Mouse (Mus musculus) neutrophil, adult 5-6 weeks (primary cell): ENCODE results near the gene Ripor3. TPM values are rescaled to one million over a fixed set of nuclear protein-coding genes. Genes with fewer than 3 reads are reported as not detected.
A peak's percentile ranks its signal among the peaks of the same experiment; 100 is the strongest.

Experiments
- ATAC-seq: fragments of 151-379, 151-347 bp; 2 replicates; pipeline ENCODE4 v1.8.0; 2017; ENCODE audit warnings: mild to moderate bottlenecking, moderate TSS enrichment; ENCODE audit not compliant: insufficient number of reproducible peaks, poor library complexity, low FRiP score, severe bottlenecking; ENCODE audit errors: extremely low read depth
- total RNA-seq: library from RNA; stranded (forward); fragments of 200-1000 nt; gene quantifications from 2 replicates; pipeline ENCODE4 v1.2.3, GENCODE M21; 2017

Gene Ripor3
- total RNA-seq, 1 experiment from 2014 or later: 0.58 TPM

DNA sequence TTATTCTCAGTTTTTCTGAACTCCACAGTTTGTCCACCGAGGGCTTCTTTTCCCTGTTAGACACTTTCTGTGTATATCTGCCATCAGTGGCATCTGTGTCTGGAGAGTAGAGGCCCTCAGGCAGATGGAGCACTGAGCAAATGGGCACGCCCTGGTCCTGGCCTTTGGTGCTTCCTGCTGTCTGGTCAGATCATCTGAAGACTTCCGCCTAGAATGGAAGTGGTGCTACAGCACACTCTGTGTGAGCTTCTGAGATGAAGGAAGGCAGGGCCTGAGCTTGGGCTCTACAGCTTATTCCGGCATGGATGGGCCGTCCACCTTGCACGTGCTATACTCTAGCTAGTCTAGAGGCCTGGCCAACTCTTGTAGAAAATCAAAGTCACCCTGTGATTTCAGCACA lies 48.1 kb downstream of the Ripor3 start:
- ATAC-seq: no peak

DNA sequence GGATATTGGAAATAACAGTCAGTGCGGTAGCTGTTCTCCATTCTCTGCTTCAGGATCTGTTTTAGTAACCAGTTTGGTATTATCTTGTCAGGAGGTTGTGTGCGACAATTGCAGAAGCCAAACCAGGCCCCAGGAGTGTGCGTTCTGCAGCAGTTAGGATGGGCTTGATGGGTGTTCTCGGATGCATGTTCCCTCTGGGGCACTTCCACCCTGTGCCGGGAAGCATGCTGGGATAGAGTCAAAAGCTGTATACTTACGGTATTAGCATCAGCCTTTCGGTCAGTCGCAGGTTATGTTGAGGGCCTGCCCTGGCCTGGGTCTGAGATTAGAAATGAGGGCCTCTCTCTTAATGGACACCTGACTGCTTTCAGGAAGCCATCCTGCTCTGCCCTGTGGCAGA lies 49.8 kb downstream of the Ripor3 start:
- ATAC-seq: no peak

DNA sequence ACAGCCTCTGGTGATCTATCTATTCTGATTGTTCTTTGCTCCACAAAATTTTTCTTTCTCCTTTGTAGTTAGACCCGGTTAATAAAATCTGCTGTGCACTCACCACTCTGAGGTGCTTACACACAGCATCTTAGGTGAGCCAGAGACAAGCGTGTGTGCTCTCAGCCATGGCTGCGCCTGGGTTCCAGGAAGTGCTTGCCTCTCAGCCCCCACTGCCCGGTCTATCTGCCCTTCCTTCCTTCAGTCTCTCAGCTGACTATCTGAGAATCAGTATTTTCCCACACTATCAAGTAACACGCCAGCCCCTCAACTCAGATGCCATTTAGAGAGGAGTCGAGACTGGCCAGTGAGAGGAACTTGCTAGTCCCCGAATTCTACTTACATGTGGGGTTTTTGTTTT lies 50.4 kb downstream of the Ripor3 start:
- no peak for ATAC-seq

DNA sequence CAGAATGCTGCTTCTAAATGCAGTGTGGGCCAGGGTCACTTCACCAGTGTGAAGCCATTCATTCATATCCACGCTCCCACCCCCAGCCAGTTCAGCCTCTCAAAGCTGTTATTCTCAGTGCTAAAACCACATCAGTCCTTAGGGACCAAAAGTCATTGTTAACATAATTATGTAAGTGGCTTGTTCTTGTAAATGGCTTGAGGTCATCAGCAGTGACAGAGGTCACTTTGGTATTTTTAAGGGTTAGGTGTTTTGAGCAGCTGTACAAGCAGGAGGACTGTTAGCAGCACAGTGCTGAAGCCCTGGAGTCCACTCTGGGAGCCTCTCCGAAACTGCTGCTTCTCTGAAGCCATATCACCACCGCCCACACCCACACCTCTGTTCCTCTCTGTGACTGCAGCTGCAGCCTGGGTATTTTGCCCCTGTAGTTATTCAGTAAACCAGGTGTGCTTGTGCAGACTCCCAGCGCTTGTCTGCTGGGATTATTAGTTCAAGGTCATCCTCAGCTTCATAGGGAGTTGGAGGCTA lies 51.0 kb downstream of the Ripor3 start:
- peak; percentile 42; the same call in 1 of the 2 replicates for ATAC-seq

DNA sequence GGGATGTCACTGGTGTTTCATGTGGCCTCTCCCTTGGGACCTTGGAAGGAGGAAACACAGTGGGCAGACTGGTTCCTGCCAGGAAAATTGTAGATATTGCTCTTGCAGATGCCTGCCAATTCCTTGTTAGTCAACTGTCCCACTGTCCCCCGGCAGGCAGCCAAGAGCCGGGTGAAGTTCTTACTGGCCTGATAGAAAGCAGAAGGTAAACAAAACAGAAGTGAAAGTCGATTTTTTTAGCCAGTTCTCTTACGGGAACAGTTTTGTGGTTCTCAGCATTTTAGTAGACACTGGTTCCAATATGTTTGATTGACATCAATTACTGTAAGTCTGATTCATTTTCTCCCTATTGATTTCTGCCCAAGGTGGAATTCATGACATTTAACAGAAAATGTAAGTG lies 51.6 kb downstream of the Ripor3 start:
- no peak for ATAC-seq

DNA sequence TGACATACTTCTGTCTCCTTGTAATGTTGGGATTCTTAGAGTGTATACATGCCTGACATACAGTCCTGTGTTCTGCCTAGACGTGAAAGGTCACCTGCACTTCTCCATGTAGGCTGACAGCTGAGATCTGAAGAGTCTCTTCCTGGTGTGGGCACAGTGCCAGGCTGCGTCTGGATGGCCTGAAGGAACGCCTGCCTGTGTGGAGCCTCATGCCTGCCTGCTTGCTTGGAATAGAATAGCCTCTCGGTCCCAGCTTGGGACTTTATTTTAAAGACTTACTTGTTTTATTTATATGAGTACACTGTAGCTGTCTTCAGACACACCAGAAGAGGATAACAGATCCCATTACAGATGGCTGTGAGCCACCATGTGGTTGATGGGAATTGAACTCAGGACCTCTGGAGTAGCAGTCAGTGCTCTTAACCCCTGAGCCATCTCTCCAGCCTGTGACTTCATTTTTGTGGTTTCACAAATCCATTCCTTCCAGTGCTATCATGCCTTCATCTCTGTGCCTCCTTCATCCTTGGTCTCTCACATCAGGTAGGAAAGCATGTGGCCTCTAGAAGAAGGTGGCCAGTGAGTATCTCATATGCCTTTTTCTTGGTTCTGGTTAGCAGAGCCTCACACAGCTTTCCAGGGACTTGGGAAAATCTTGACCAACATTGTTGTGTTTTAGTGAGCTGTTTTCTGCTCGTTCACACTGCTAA lies 52.2 kb downstream of the Ripor3 start:
- no peak for ATAC-seq

DNA sequence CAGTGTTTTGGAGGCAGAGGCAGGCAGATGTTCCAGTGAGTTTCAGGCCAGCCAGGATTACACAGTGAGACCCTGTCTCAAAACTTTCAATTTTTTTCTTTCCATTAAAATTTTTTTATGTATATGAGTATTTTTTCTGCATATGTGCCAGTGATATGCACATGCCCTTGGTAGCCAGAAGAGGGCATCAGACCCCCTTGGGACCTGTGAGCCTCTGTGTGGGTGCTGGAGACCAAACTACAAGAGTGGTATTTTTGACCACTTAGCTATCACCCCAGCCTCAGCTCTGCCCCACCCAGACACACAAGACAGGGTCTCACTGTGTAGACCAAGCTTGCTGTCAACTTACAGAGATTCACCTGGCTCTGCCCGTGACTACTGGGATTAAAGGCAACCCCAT lies 52.9 kb downstream of the Ripor3 start:
- ATAC-seq: no peak

DNA sequence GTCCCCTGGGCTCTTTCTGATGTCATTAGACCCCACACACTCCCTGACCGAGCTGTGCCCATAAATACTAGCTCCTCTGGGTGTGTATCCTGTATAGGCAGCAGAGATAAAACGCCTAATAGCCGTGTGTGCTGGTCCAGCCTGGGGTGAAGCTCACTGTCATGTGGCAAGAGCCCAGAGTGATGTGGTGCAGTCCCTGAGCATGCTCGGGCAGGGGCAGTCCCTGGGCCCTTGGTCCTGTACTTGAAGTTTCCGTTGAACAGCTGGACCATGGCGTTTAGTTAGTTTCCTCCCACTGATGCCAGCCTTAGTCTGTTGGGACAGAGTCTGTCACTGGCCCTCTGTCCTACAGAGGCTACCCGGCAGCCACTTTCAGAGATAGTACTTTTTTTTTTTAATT lies 55.5 kb downstream of the Ripor3 start:
- peak; percentile 25; the same call in 1 of the 2 replicates for ATAC-seq

DNA sequence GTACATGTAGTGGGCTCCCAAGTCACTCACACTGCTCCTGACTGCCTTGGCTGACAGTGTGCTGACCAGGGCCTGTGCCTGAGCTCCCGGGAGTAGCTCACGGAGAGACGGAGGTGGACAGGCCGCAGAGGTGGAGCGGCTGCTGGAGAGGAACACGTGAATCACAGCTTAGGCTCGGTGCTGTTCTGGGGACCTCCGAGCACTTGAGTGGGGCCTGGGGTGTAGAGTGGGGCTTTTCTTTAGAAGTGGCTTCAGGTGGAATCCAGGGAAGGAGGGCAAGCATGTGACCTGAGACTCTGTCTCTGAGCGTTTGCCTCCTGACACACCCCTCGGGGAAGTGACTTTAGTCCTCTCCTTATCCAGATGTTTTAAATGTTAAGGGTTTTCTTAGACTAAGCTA lies 56.6 kb downstream of the Ripor3 start:
- ATAC-seq: no peak

DNA sequence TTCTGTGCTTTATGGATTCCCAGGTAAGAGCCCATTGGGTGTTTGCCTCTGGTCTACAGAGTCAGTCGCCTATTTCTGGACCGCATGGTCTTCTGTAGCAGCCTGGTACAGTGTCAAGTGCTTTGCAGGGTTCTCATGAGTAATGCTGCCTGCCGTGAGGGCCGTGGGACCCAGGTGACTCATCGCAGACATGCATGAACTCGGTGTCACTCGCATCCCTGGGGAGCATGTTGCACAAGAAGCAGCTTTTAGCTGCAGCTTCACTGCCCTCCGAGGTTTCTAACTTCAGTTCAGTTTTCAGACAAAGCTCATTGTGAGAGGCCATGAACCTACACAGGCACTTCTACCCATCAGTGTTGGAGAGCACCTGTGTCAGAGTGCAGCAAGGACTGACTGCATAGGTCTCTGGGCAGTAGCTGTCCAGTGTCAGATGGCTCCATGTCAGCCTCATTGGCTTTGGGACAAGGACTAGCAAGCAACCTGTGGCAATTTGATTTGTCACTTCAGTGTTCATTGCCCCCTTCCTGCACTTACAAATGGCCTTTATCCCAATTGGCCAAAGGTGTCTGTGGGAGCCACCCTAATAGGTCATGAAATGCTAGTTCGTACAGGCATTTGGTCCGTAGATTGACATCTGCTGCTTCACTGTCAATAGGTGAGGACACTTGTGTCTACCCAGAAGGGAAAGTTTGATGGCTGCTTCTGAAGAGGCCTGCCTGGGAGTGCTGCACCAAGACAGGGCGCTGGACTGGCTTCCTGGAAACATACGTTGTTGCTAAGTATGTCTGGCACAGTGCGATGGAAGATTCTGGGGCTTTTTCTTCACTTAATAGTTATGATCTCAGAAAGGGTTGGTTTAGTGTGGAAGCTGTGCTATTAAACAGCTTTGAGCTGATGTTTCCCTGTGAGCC lies 58.9 kb downstream of the Ripor3 start:
- no peak for ATAC-seq

DNA sequence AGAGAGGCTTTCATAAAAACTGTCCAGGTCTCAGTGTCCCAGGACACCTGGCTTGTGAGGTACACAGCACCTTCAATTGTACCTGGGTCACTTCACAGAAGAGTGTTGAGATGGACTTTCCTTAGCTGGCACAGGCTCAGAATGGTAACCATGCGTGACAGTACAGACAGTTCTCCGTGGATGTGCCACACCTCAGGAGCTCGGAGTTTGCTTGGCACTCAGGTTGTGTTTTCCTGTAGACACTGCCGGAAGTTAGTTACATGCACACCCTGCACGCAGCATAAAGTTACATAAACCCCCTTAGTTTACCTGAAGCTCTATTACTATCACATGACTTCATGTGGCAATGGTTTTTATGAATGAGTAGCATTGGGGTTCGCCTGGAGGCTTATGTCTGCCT lies 59.7 kb downstream of the Ripor3 start:
- no peak for ATAC-seq

DNA sequence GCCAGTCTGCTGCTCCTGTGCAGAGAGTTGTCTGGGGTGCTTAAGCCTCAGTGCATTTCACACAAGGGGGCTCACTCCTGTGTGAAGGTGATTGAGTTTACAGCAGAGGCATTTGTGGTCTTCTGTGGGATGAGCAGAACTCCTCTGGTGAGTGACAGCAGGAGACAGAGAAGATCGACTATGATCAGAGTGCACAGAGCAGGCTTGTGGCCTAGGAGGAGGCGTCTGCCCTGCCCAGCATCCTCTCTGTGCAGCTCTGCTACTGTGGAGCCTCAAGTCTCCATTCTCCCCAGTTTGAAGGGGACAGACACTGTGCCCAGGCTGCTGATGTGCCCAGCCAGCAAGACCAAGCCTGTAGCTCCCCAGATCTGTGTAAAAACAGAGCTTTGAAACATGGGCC lies 60.6 kb downstream of the Ripor3 start:
- no peak for ATAC-seq

DNA sequence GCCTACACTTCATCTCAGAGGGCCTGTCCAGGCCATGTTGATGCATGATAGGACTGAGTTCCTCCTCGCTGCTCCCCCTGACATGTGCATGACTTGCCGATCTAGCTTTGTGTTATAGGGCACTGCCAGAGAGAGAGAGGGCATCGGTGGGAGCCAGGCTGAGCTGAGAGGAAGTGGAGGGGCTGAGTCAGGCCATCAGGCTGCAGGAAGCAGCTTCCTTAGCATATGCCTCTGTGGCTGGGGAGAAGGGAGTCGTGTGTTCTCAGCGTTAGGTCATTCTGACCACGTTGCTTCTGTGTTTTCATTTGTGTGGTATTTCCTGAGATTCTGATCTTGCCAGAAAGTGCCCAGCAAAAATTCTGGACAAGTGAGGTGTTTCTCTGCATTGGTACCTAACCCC lies 61.2 kb downstream of the Ripor3 start:
- ATAC-seq: peak; percentile 80

DNA sequence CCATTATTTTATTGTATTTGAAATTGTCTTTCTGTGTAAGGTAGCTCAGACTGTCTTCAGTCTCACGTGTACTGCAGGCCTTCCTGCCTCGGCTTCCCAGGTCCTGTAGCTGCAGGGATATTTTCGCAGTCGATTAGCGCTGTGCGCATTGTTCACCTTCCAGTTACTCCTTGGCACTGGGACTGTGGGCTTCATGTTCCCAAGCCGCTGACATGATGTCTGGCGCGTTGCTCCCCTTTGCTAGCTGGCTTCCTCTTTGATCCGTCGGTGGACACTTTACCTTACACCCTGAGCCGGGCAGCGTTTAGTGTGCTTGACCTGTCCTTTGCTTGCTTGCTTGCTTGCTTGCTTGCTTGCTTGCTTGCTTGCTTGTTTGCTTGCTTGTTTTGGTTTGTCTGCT lies 61.9 kb downstream of the Ripor3 start:
- no peak for ATAC-seq

DNA sequence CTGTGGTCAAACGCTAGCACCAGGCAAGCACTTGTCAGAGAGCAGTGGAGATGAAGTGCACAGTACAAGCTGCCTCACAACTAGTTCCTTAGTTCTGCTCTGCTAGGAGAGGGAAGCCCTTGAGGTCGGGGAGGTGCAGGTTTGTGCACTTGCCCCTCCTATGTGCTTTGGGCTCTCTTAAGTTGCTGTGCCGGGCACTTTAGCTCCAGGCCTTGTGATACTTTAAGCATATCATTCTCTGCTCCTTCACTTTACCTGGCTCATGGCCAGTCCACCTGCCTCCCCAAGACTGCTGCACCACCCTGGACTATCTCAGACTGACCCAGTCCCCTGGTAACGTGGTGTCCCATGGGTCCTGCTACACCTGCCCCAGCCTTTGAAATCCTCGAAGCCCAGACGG lies 62.4 kb downstream of the Ripor3 start:
- peak; percentile 16; the same call in 1 of the 2 replicates for ATAC-seq

DNA sequence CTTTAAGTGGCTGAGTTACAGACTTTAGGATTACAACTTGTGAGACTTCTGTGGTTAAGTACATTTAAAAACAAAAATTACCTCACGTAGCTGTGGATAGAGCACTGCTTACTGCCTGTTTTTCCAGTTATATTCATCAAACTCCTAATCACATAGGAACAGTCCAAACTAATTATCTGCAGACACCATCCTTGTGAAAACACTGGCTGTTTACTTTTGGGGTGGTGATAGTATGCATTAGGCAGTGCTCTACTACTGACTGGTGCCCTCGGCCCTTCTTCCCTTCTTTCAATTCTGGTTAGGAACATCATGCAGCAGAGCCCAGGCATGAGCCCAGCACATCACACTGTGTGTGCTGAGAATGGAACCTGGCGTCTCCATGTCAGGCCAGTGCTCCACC lies 63.2 kb downstream of the Ripor3 start:
- ATAC-seq: no peak

DNA sequence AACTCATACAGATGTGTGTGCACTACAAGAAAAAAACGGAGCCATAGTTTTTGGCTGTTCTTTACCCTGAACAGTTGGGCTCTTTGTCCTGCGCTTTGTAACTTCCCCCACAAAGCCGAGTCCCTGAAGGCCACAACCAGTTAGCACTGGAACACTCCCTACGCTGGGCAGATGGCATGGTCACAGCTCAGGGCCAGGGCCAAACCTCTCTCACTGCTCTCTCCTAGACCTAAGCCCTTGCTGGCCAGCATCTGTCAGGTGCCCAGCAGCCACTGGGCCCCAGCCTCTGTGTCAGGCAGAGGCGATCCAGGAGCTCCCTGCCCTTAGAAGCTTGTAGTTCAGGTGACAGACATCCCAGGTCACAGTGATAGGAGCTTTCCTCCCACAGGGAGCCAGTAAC lies 65.0 kb downstream of the Ripor3 start:
- no peak for ATAC-seq

DNA sequence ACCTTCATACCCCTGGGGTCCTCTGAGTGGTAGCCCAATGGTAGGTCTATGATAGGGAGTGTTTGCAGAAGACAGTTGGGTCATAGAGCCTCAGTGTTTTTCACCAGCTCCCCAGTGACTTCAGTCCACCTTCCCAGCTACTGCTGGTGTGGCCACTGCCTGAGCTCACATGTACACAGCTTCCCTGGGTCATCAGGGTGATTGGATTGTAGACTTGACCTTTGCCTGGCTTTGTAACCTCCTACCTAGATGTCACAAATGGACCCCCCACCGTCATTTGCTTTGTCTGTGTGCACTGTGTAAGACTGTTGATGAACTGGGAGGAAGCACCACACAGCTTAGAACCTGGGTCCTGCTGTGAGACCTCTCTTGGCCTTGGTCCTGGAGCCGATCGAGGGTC lies 66.2 kb downstream of the Ripor3 start:
- ATAC-seq: no peak

DNA sequence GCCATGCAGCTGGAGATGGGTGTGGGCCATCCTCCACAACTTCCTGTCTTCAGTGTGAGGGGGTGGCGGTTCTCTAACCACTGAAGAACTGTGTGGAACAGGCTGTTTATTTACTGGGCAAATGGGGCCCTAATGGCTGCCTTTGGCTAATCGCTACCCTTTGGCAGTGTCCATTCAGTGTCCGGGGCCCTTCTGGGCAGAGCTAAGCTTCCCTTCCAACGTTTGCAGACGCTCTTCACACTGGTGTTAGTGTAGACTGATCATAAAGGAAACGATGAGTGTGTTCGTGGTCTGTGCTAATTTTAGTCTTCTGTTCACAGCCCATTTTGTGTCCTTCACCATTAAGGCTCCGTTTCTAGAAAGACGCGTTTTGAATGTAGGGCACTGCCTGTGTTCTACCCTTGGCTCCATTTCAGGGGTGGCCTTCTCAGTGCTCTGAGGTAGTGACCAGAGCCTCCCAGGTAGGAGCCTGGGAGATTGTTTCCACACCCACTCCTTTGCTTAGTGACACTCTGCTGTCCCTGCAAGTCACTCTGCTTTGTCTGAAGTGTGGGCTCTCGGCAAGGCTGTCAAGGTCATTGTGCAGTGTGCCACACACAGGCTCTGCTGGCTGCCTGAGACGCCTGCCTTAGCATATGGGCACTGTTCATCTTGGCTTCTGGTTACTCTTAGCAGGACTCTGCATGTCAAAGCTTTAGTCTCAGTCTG lies 67.3 kb downstream of the Ripor3 start:
- ATAC-seq: peak; percentile 55
